Comparison of ENCODE assay signal across 28 mouse cellular contexts in genomic region chr2:115070123-115070522, GRCm38 (mm10).
A peak's percentile ranks its signal among the peaks of the same experiment; 100 is the strongest.
DNase-seq lines count a peak whose midpoint lies in the region; ATAC-seq and TF ChIP-seq lines count a peak whose summit lies in the region.
"Had no signal": no experiment of that assay in that cellular context is flagged by ENCODE, and none has a peak within 500 bp of the region (broad histone marks: within the 10 kb centered on the region; RNA-seq: fewer than 3 reads in every experiment).

No protein-coding gene starts in this region.

- H3K27me3 ChIP-seq in forebrain, embryonic 15.5 days = no peaks in the 10 kb centered on the region
- H3K27me3 ChIP-seq in forebrain, embryonic 10.5 days (ENCODE audit: poor library complexity, severe bottlenecking) = no peaks in the 10 kb centered on the region
- H3K27me3 ChIP-seq in midbrain, embryonic 16.5 days (ENCODE audit: control insufficient read depth, insufficient read depth, low read depth, low read length) = no peaks in the 10 kb centered on the region
- H3K27me3 ChIP-seq in midbrain, embryonic 10.5 days (ENCODE audit: low read depth, poor library complexity, severe bottlenecking) = no peaks in the 10 kb centered on the region
- H3K27me3 ChIP-seq: embryonic facial prominence, embryonic 13.5 days; heart, embryonic 13.5 days had no signal

- H3K4me1 ChIP-seq in forebrain, embryonic 15.5 days = peaks cover 6% of the 10 kb centered on the region
- H3K4me1 ChIP-seq in forebrain, embryonic 10.5 days = no peaks in the 10 kb centered on the region
- no peaks in the 10 kb centered on the region for H3K4me1 ChIP-seq in midbrain, embryonic 16.5 days (ENCODE audit: control insufficient read depth, insufficient read depth, low read length)
- H3K4me1 ChIP-seq in midbrain, embryonic 10.5 days = no peaks in the 10 kb centered on the region
- H3K4me1 ChIP-seq: embryonic facial prominence, embryonic 10.5 days; embryonic facial prominence, embryonic 13.5 days; heart, embryonic 10.5 days; heart, embryonic 13.5 days had no signal

- peak; percentile 29; the same call in 1 of the 2 replicates for ATAC-seq in forebrain, embryonic 15.5 days (replicated peaks)
- ATAC-seq in midbrain, embryonic 16.5 days = peak; percentile 80; the same call in 1 of the 2 replicates
- ATAC-seq: CD4-positive, CD25-positive, alpha-beta regulatory T cell, adult 4 months; hindbrain, postnatal 0 days; inflammation-experienced regulatory T-cells, adult 6 months; intestine, embryonic 16.5 days had no signal

- H3K9ac ChIP-seq in forebrain, embryonic 15.5 days (replicated peaks) = no peak overlapping the region
- no peak overlapping the region for H3K9ac ChIP-seq in midbrain, embryonic 16.5 days (ENCODE audit: low read depth, low read length)
- H3K9ac ChIP-seq: embryonic facial prominence, embryonic 13.5 days; heart, embryonic 13.5 days; hindbrain, embryonic 14.5 days had no signal

- TF ChIP-seq CTCF in layer of hippocampus, adult 2 months (conservative IDR thresholded peaks at IDR 0.05) = no peak

- 43% methylated on average over 6 of the region's 6 CpGs for WGBS in forebrain, embryonic 15.5 days
- WGBS in forebrain, embryonic 10.5 days = 77% methylated on average over 6 of the region's 6 CpGs
- 36% methylated on average over 6 of the region's 6 CpGs for WGBS in midbrain, embryonic 16.5 days
- WGBS in midbrain, embryonic 10.5 days = 73% methylated on average over 6 of the region's 6 CpGs

- H3K4me3 ChIP-seq in forebrain, embryonic 15.5 days = no peak overlapping the region
- no peak overlapping the region for H3K4me3 ChIP-seq in forebrain, embryonic 10.5 days
- no peak overlapping the region for H3K4me3 ChIP-seq in layer of hippocampus, adult 2 months
- H3K4me3 ChIP-seq in midbrain, embryonic 16.5 days (ENCODE audit: low read depth, low read length) = no peak overlapping the region
- H3K4me3 ChIP-seq in midbrain, embryonic 10.5 days = no peak overlapping the region
- H3K4me3 ChIP-seq: embryonic facial prominence, embryonic 10.5 days; embryonic facial prominence, embryonic 13.5 days; erythroblast, embryonic 14.5 days; heart, adult 2 months; heart, embryonic 10.5 days; heart, embryonic 13.5 days had no signal

- H3K36me3 ChIP-seq in forebrain, embryonic 15.5 days = no peaks in the 10 kb centered on the region
- H3K36me3 ChIP-seq in forebrain, embryonic 10.5 days (replicated peaks) = no peaks in the 10 kb centered on the region
- H3K36me3 ChIP-seq in midbrain, embryonic 16.5 days (ENCODE audit: control insufficient read depth, insufficient read depth, low read length) = no peaks in the 10 kb centered on the region
- H3K36me3 ChIP-seq in midbrain, embryonic 10.5 days = no peaks in the 10 kb centered on the region
- H3K36me3 ChIP-seq: embryonic facial prominence, embryonic 10.5 days; embryonic facial prominence, embryonic 13.5 days; heart, embryonic 10.5 days; heart, embryonic 13.5 days had no signal

- DNase-seq in forebrain, embryonic 10.5 days (ENCODE audit: extremely low spot score, low spot score) = no peak
- DNase-seq in layer of hippocampus, adult 2 months (ENCODE audit: low spot score in 2 of 2) = no peak
- DNase-seq in layer of hippocampus, adult 9-11 months = no peak
- DNase-seq in midbrain, embryonic 10.5 days (ENCODE audit: low spot score) = no peak
- DNase-seq: adrenal gland, adult 2 months; adrenal gland, postnatal 14 days; cerebellum, adult 11-12 months; cerebellum, adult 8-10 months; cerebellum, postnatal 10 days; cerebellum, postnatal 36 days; embryo, embryonic 11 days; gastrocnemius, postnatal 10 days; gastrocnemius, postnatal 36 days; heart, adult 2 months; heart, postnatal 14 days; heart, postnatal 4 days had no signal

- no peak overlapping the region for H3K4me2 ChIP-seq in forebrain, embryonic 15.5 days (replicated peaks)
- no peak overlapping the region for H3K4me2 ChIP-seq in midbrain, embryonic 16.5 days (ENCODE audit: low read length)
- H3K4me2 ChIP-seq: embryonic facial prominence, embryonic 13.5 days; heart, embryonic 13.5 days; hindbrain, embryonic 14.5 days had no signal

- no peaks in the 10 kb centered on the region for H3K9me3 ChIP-seq in forebrain, embryonic 15.5 days
- H3K9me3 ChIP-seq in forebrain, embryonic 10.5 days = no peaks in the 10 kb centered on the region
- H3K9me3 ChIP-seq in midbrain, embryonic 16.5 days (replicated peaks; ENCODE audit: control insufficient read depth, low read length, poor library complexity, severe bottlenecking) = no peaks in the 10 kb centered on the region
- H3K9me3 ChIP-seq in midbrain, embryonic 10.5 days (replicated peaks) = no peaks in the 10 kb centered on the region
- H3K9me3 ChIP-seq: embryonic facial prominence, embryonic 10.5 days; embryonic facial prominence, embryonic 13.5 days; heart, embryonic 10.5 days; heart, embryonic 13.5 days had no signal

- no peak overlapping the region for H3K27ac ChIP-seq in forebrain, embryonic 15.5 days (replicated peaks)
- no peak overlapping the region for H3K27ac ChIP-seq in forebrain, embryonic 10.5 days
- H3K27ac ChIP-seq in layer of hippocampus, adult 2 months = peak overlapping the region; percentile 36
- H3K27ac ChIP-seq in midbrain, embryonic 16.5 days (ENCODE audit: low read length) = no peak overlapping the region
- H3K27ac ChIP-seq in midbrain, embryonic 10.5 days (replicated peaks) = no peak overlapping the region
- H3K27ac ChIP-seq: embryonic facial prominence, embryonic 10.5 days; embryonic facial prominence, embryonic 13.5 days; heart, adult 2 months; heart, embryonic 10.5 days; heart, embryonic 13.5 days; hindbrain, embryonic 14.5 days; hindbrain, postnatal 0 days had no signal
